Mouse (Mus musculus) C2C12 (cell line): ENCODE results near the gene Fkbp1b. TPM values are rescaled to one million over a fixed set of nuclear protein-coding genes. Genes with fewer than 3 reads are reported as not detected.
A peak's percentile ranks its signal among the peaks of the same experiment; 100 is the strongest.

Experiments used
- H3K27me3 ChIP-seq: one replicate; pipeline ENCODE4 v1.6.1; 2011; ENCODE audit not compliant: control insufficient read depth, insufficient read depth, insufficient read length
- H3K36me3 ChIP-seq: one replicate; pipeline ENCODE4 v1.6.1; 2011; ENCODE audit not compliant: control insufficient read depth, insufficient read depth
- H3K4me3 ChIP-seq: one replicate; pipeline ENCODE4 v1.5.1; 2011; ENCODE audit warnings: mild to moderate bottlenecking, control low read depth; ENCODE audit not compliant: poor library complexity, insufficient read depth, severe bottlenecking
- H3K79me2 ChIP-seq: one replicate; pipeline ENCODE4 v1.6.1; 2011; ENCODE audit not compliant: control insufficient read depth, insufficient read depth
- H3K79me3 ChIP-seq: one replicate; pipeline ENCODE4 v1.6.1; 2011; ENCODE audit warnings: low read depth, control low read depth
- H3ac ChIP-seq: one replicate; pipeline ENCODE3; 2011; ENCODE audit warnings: low read depth; ENCODE audit not compliant: control insufficient read depth, insufficient read length
- CEBPB ChIP-seq: IDR thresholded peaks from one replicate; pipeline ENCODE4 v1.6.1; 2011; ENCODE audit warnings: low read depth, mild to moderate bottlenecking, control low read depth, moderate library complexity
- CTCF ChIP-seq: IDR thresholded peaks from one replicate; pipeline ENCODE4 v1.5.1; 2011; ENCODE audit not compliant: control insufficient read depth, insufficient read depth, insufficient read length
- FOSL1 ChIP-seq: IDR thresholded peaks from one replicate; pipeline ENCODE4 v1.8.0; 2011; ENCODE audit warnings: mild to moderate bottlenecking, low read length; ENCODE audit not compliant: poor library complexity, insufficient read depth, severe bottlenecking
- MAX ChIP-seq: IDR thresholded peaks from one replicate; pipeline ENCODE4 v1.6.1; 2011; ENCODE audit warnings: mild to moderate bottlenecking, control low read depth
- MYOD1 ChIP-seq: IDR thresholded peaks from one replicate; pipeline ENCODE4 v1.6.1; 2011; ENCODE audit warnings: low read depth; ENCODE audit not compliant: control insufficient read depth, insufficient read length
- MYOG ChIP-seq: IDR thresholded peaks from one replicate; pipeline ENCODE4 v1.6.1; 2011; ENCODE audit not compliant: control insufficient read depth, insufficient read length; ENCODE audit errors: extremely low read depth
- USF1 ChIP-seq: IDR thresholded peaks from one replicate; pipeline ENCODE4 v1.6.1; 2011; ENCODE audit warnings: low read depth, mild to moderate bottlenecking, control low read depth, moderate library complexity
- polyA plus RNA-seq: library from polyadenylated mRNA; unstranded; fragments of >200 nt; fragmentation: generic; extraction: Trizol; gene quantifications from one replicate; pipeline ENCODE4 v1.2.1, GENCODE M21; 2012; ENCODE audit warnings: missing spikeins

The Fkbp1b gene
- polyA plus RNA-seq, 1 experiment: 5.5 TPM

DNA sequence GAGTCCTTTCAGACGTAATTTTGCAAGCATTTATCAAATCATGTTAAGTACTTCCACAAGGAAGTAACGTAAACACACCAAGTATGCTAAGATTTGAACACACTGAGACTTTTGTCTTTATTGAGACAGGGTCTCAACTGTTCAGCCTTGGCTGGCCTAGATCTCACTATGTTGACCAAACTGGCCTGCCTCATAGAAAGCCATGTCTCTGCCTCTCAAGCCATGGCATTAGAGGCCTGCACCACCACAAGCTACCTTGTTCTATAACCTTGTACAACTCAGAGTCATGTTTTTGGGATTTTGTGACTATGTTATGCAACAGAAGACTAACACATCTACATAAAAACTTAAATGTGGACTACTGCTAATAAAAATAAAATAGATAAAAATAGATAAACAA lies 40.7 kb upstream of the Fkbp1b start:
- Histone ChIP-seq H3K79me2 (no peaks in the 10 kb centered on the region), H3K79me3 (no peaks in the 10 kb centered on the region), H3K36me3 (peaks cover 31% of the 10 kb centered on the region), H3K27me3 (no peaks in the 10 kb centered on the region), H3ac (no peak overlapping the region), H3K4me3 (no peak overlapping the region)
- TF ChIP-seq CTCF (no peak), USF1 (no peak), MYOG (no peak), FOSL1 (no peak), MYOD1 (no peak), CEBPB (no peak), MAX (no peak)

DNA sequence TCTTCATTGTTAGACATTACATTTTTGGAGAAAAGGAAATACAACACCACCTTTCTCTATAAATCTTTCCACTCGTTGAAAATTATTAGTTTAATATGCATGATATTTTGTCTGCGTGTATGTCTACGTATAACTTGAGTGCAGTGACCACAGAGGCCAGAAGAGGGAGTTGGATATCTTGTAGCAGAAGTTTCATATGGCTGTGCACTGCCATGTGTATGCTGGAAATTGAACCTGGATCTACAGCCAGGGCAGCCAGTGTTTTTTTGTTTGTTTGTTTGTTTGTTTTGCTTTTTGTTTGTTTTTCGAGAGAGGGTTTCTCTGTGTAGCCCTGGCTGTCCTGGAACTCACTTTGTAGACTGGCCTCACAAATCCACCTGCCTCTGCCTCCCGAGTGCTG lies 37.7 kb upstream of the Fkbp1b start:
- Histone ChIP-seq H3ac (no peak overlapping the region), H3K79me3 (no peaks in the 10 kb centered on the region), H3K79me2 (no peaks in the 10 kb centered on the region), H3K36me3 (peaks cover 25% of the 10 kb centered on the region), H3K4me3 (no peak overlapping the region), H3K27me3 (no peaks in the 10 kb centered on the region)
- TF ChIP-seq USF1 (no peak), CEBPB (no peak), MYOG (no peak), MAX (no peak)

DNA sequence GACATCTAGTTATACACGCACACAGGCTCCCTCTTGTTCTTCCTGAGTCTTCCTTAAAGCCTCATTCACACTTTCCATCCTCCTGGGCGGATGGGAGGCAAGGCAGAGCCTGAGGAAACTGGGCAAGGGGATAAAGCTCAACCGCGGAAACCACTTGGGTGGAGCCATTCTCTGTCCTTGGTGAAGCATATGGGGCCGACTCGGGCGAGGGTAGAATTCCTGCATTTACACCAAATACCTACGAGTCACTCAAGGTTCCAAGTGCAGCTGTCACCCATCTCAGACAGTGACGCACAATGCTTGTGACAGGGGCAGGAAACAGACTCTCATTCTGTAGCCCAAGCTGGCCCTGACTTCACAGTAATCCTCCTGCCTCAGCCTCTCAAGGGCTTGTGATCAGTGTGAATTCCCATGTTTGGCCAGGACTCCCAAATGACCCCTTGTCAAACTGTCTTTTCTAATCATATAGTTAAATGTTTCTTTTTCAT lies 36.9 kb upstream of the Fkbp1b start:
- Histone ChIP-seq H3K4me3 (no peak overlapping the region), H3ac (no peak overlapping the region), H3K79me3 (no peaks in the 10 kb centered on the region), H3K36me3 (peaks cover 25% of the 10 kb centered on the region), H3K79me2 (no peaks in the 10 kb centered on the region), H3K27me3 (no peaks in the 10 kb centered on the region)
- TF ChIP-seq CTCF (no peak), MYOD1 (peak; percentile 51), MYOG (no peak), USF1 (no peak)

DNA sequence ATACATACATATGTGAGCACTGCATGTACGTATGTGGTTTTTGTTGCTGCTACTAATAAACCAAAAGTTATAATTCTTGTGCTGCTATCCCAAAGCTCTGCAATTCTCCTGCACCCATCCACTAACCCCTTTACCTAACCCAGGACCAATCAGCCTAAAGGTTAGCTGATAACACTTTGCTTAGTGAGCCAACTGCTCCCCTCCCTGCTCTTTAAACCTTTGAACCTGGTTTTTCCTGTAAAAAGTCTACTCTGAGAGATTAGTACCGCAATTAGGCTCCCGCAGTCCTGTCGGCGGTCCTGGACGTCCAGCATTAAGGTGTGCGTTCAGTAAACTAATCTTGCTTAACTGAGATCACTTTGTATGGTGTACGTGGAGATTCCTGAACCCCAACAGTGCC lies 34.2 kb upstream of the Fkbp1b start:
- H3K36me3 ChIP-seq: peaks cover 12% of the 10 kb centered on the region
- H3K4me3 ChIP-seq: no peak overlapping the region
- no peaks in the 10 kb centered on the region for H3K79me3 ChIP-seq
- no peaks in the 10 kb centered on the region for H3K27me3 ChIP-seq
- TF ChIP-seq MYOD1 (no peak), CEBPB (no peak), USF1 (no peak), FOSL1 (no peak)
- H3K79me2 ChIP-seq: no peaks in the 10 kb centered on the region
- H3ac ChIP-seq: no peak overlapping the region

DNA sequence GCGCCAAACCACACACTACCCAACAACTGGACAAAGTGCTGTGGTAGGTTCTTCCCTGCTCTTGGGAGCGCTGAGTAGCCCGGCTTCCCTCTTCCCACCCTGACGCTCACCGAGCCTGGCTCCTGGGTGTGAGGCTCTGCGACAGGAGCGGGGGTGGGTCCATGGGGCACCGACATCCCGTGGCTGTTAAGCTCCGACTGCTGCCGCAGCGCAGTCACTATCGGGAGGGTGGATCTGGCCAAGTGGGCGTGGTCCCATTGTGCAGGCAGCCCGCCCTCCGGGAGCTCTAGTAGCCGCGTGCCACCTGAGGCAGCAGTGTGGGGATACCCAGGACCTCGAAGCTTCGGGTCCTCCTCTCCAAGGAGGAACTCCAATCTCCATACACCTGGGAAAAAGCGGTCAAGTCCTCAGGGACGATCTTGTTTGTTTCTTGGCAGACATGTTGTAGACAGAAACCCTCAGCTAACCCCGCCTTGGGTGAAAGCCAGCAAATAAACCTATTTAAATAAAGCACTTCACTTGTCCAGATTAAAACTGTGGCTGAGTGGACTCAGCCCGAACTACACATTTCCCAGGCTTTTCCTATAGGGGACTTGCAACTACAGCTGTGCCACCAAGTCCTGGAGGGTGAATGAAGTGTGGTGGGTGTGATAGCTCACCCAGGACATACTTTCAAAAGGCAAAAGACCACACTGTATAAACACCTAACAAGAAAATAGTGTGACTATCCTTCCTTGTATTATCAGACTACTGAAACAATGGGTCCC lies 33.0 kb upstream of the Fkbp1b start, which contains the start of gene Mfsd2b:
Gene Mfsd2b, minus strand, starts transcription at position 199 of the 767 bp plus-strand sequence.
- Histone ChIP-seq H3K79me3 (no peaks in the 10 kb centered on the region), H3K36me3 (peaks cover 8% of the 10 kb centered on the region), H3K4me3 (no peak within 1 kb of the TSS), H3K27me3 (no peaks in the 10 kb centered on the region), H3ac (no peak within 1 kb of the TSS), H3K79me2 (no peaks in the 10 kb centered on the region)
- TF ChIP-seq CTCF (no peak), MYOG (no peak), CEBPB (no peak), FOSL1 (no peak), USF1 (no peak), MAX (no peak), MYOD1 (no peak)

DNA sequence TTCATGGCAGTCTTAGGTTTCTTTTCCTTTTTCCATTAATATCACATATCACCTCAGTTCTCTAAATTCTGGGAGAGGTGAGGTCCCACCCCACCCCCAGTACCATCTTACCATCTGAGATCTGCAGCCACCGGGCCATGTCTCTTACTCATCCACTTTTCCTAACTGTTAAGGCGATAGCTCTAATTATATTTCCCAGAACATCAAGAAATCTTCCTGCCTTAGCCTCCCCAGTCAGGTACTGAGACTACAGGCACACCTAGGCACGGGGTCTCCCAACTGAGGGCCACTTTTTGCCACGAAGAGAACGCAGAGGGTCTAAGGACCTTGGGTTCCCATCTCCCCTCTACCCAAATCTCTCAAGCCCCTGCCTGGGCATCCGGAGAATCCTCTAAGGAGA lies 32.1 kb upstream of the Fkbp1b start:
- Histone ChIP-seq H3K36me3 (peaks cover 3% of the 10 kb centered on the region), H3ac (no peak overlapping the region), H3K27me3 (no peaks in the 10 kb centered on the region), H3K79me2 (no peaks in the 10 kb centered on the region), H3K79me3 (no peaks in the 10 kb centered on the region), H3K4me3 (no peak overlapping the region)
- TF ChIP-seq FOSL1 (no peak), MAX (no peak), CTCF (no peak), CEBPB (no peak), USF1 (no peak), MYOD1 (no peak), MYOG (no peak)
